Mouse (Mus musculus): ENCODE data around the gene Fam76b.

GRCm38 (mm10) chr9:13891888-13892287 lies 64.4 kb downstream of the Fam76b start:
- no peak for TF ChIP-seq CTCF (IDR thresholded peaks at IDR 0.05; ENCODE audit: low read depth, low read length)
- no peak for TF ChIP-seq GATA1 (IDR thresholded peaks at IDR 0.05; ENCODE audit: borderline replicate concordance, low read length)
